Mouse (Mus musculus): Measurements from ENCODE around the gene Hspb8.

DNA sequence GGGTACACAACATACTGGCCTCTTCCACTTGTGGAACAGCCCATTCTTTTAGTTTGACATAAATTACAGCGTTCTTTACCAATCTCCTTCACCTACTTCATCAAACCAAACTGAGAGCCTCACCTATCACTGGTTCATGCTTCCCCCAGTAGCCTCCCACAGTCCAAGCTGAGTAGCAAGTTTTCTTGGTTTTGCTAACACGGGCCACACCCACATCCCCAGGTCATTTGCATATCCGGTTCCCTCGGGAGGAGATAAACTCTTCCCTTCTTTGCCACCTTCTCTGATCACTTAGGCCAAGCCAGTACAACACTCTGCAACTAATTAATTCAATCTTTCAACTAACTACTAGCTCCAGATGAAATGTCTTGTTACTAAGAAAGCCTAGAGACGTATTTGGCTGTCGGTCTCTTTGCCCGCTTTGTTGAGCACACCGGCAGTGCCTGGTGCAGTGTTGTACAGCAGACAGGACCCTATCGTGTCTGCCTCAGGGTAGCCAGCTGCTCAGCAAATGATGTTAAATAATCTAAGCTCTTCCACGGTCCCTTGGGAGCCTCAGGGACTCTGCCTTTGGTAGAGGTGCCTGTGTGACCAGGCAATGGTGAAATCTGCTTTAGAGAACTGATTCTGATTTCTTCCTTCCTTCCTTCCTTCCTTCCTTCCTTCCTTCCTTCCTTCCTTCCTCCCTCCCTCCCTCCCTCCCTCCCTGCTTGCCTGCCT is 34.3 kb upstream of the Hspb8 start:
- TF ChIP-seq CTCF (IDR thresholded peaks at IDR 0.05; ENCODE audit: low read depth, low read length) (no peak), TAL1 (conservative IDR thresholded peaks at IDR 0.05; ENCODE audit: low read depth, low read length) (no peak), GATA1 (IDR thresholded peaks at IDR 0.05; ENCODE audit: borderline replicate concordance, low read length) (no peak)
